Mouse (Mus musculus) stomach, postnatal 0 days (tissue): Measurements from ENCODE around the gene Slc25a17.

Experiments
- CTCF ChIP-seq: IDR thresholded peaks from 2 replicates; pipeline ENCODE4 v1.5.1; 2016; ENCODE audit warnings: antibody characterized with exemption, low read depth, mild to moderate bottlenecking, moderate library complexity
- EP300 ChIP-seq: optimal IDR thresholded peaks from 2 replicates; pipeline ENCODE3; 2016; ENCODE audit warnings: antibody characterized with exemption

- no peak for TF ChIP-seq CTCF
- no peak for TF ChIP-seq EP300
Measured at GRCm38 (mm10) chr15:81350401-81350800, 10.2 kb downstream of the Slc25a17 start.
